Mouse (Mus musculus) cerebral cortex, adult 2 months (tissue): ENCODE measurements around the gene Tomm70a.

ENCODE experiments used
- WGBS: fragments of 180-500 bp; shearing (Covaris S2); methylation state at CpG from one replicate; pipeline ENCODE4 v1.1.7; 2018; 5-methylcytosine and 5-hydroxymethylcytosine counted together

Tomm70a gene

DNA sequence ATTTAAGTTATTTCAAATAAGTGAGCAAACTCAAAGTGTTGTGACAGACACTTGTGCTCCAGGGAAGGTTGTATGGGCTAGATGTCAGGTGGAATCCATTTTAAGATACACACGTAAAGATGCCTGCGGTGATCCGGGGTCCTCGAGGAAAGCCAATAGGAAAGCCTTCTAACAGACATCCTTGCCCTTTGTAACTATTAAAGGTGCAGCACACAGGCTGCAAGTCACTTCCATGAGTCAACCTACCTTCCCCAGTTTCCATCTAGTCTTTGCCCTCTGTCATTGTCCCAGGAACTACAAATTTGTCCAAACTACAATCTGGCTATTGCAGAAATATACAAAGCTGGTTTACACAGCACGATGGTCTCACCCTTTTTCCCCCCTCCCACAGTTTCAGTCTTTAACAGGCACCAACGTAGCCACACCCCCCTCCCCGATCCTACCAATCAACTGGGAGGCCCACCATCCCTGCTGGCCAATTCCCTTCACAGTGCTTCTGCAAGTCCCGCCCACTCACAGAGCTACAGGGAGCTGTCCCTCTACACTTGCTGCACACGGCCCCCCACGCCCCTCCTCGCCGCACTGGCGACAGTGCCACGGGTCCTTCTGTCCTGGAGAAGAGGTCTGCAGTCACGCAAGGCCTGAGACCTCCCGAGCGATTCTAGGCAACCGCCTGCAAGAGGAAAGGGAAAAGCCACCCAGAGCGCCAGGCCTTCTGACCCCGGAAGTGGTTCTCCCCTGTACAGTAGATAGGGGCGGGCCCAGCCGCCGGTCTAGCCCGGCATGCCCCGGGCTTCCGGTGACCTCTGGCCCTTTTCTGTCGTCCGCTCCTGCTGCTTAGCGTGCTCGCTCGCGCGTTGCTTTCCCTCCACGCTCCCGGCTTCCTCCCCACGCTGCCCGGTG is at the start of gene Tomm70a:
Gene Tomm70a (plus strand): TSS at position 791 of the 903 bp plus-strand sequence.
- WGBS = under 1% methylated on average over 36 of the region's 37 CpGs

- WGBS = 71% methylated on average over 7 of the region's 7 CpGs
Observed at GRCm38 (mm10) chr16:57075986-57076385, 45.5 kb upstream of the Tomm70a start.

DNA sequence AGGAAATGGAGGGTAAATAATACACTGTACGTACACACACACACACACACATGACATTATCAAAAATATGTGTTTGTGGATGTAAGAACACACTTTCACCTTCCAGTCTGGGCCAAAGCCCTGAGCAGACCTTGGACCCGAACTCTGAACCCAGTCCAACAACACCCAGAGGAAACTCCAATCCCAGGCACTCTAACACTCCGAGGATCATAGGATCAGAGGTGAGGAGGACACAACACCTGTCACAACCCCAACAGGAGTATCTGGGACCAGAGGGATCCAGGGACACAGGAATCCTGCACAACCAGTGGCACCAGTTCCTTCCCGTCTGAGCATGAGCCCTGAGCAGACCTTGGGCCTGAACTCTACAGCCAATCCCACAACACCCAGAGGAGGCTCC is 41.9 kb upstream of the Tomm70a start:
- WGBS = 78% methylated on average over 4 of the region's 4 CpGs

DNA sequence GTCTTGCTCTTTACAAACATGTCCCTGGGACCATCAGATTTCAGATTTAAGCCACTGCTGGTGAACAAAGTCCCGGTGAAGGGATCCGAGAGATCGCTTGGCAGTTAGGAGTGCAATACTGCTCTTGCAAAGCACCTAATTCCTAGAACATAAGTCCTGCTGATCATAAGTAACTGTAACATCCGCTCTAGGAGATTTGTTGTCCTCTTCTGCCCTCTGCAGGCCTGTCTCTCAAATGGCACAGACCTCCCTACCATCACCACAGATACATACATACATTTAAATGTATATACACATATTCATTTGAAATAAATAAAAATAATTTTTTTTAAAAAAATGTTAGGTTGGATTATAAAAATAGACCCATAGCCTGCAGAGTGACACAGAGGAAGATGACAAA is 29.0 kb upstream of the Tomm70a start:
- WGBS = 32% methylated on average over 4 of the region's 4 CpGs

DNA sequence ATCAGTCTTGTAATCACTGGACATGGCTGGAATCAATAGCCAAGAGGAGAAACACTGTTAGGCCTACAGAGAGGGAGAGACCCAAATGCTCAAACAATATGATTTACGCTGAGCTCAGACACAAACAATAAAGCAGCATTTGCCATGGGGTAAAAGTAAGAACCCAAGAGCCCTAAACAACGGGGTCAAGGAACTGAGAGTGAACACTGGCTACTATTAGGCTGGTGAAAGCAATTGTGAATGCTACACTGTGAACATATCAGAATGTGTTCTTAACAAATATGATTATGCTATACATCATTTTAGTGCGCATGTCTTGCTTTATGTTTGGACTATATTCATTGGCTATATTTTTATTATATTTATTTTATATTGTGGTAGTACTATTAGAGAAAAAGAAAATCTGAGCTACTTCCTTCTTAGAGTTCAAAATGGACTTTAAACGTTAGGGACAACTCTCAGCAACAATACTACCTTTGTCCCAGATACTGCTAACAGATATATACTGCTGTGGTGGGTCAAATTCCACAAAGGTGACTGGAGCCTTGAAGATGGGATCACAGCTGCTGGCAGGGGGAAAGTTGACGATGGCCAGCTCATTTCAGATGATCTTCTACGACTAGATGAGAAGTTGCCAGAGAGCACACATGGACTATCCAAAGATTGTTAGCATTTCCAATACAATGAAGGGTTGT is 28.4 kb upstream of the Tomm70a start:
- 70% methylated on average over 6 of the region's 6 CpGs for WGBS

- 65% methylated on average over 7 of the region's 7 CpGs for WGBS
Observed at GRCm38 (mm10) chr16:57098468-57099144, 22.9 kb upstream of the Tomm70a start.

- WGBS = 81% methylated on average over 5 of the region's 5 CpGs
Observed at GRCm38 (mm10) chr16:57099572-57100237, 21.8 kb upstream of the Tomm70a start.

- WGBS = 91% methylated on average over 1 of the region's 1 CpGs
Observed at GRCm38 (mm10) chr16:57101174-57101573, 20.3 kb upstream of the Tomm70a start.

GRCm38 (mm10) chr16:57106185-57106960 is 15.1 kb upstream of the Tomm70a start:
- 87% methylated on average over 5 of the region's 5 CpGs for WGBS

GRCm38 (mm10) chr16:57117562-57117961 is 3.9 kb upstream of the Tomm70a start:
- 72% methylated on average over 2 of the region's 2 CpGs for WGBS

DNA sequence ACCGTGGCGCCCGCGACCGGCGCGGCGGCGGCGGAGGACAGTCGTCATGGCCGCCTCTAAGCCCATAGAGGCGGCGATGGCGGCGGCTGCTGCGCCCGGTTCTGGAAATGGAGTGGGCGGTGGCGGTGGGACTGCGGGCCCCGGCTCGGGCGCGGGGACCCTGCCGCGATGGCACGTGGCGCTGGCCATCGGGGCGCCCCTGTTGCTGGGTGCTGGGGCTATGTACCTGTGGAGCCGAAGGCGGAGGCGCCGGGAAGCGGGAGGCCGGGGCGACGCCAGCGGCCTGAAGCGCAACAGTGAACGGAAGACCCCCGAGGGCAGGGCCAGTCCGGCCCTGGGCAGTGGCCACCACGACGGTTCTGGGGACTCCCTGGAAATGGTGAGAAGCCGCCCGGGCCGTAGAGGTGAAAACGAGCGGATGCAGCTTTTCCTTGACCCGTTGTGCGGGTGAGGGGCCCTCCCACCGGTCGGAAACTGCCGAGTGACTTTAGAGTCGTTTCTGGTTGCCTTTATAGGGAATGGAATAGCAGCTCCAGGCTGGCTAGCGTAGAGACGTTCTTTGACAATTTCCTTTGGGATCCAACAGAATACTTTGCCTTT is 413 bp downstream of the Tomm70a start:
- WGBS = under 1% methylated on average over 59 of the region's 59 CpGs

DNA sequence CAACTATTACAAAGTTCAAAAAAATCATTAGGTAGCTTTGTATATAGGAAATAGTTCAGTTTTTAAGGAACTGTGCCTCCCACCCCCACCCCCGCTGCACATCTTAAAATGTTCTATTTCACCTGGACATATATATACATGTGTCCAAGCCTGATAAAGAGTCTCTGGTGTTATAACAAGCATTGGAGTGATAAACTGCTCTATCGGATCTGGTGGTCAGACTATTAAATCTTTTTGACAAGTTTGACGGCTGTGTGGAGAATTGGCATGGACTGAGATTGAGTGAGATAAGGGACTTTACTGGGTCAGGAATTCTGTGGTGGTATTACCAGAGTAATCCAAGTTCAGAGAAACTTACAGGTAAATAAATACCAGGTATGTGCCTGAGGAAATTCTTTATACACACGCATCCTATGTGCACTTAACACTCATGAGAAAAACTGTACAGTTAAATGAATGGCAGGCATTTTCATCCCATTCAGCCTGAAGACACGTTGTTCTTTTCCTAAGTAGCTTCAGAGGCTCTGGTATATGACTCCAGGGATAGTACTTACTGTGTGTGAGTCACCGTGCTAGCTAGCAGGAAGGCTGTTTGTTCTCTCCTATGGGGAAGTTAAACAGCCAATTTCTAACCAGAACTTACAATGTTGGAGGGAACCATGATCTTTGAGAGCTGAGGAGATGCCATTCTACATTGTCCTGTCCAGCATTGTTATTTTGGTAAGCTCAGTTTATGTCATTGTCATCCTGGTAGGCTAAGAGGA is 1.4 kb downstream of the Tomm70a start:
- 35% methylated on average over 6 of the region's 6 CpGs for WGBS

GRCm38 (mm10) chr16:57126268-57126667 is 4.8 kb downstream of the Tomm70a start:
- 65% methylated on average over 4 of the region's 4 CpGs for WGBS

GRCm38 (mm10) chr16:57127825-57128224 is 6.3 kb downstream of the Tomm70a start:
- WGBS = 61% methylated on average over 2 of the region's 2 CpGs

DNA sequence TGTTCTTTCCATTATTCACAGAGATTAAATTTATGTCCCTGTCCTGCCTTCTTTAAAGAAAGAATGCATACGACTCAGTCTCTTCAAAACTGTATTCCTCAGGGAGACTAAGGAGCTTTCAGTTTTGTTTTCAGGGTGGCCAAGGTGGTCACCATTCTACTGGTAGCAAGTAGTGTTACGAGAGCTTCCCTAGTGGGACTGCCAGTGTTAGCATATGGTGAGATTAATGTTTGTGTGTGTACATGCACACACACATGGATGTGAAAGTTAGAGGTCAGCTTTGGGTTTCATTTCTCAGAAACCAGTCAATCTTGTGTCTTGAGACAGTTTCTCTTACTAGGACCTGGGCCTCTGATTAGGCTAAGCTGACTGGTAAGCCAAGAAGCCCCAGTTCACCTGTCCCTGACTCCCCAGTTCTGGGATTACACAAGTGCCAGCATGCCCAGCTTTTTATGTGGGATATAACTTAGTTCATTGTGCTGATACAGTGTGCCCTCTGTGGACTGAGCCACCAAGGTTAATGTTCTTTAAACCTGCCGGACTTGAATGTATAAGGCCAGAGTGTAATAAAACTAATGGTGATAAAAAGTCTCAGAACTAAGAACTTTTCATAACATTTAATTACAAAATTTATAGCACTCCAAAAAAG is 9.4 kb downstream of the Tomm70a start:
- WGBS = 72% methylated on average over 3 of the region's 3 CpGs

DNA sequence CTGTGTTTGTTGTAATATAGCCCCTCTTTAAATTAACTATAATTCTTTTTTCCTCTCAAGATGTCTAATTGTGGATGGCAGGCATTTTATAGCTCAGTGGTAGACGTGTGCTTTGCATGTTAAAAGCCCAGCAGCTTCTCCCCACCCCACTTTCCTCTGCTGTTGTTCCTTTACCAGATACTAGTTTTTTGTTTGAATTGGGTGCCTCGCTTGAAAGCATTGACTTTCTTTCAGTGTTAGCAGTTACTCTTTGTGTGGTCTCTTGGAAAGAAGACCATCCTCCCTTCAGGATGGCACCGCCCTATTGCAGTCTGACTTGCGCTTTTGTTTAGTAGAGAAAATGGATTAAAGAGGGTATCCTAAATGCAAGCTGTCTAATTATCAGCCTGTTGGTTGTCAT is 10.0 kb downstream of the Tomm70a start:
- 68% methylated on average over 4 of the region's 4 CpGs for WGBS

DNA sequence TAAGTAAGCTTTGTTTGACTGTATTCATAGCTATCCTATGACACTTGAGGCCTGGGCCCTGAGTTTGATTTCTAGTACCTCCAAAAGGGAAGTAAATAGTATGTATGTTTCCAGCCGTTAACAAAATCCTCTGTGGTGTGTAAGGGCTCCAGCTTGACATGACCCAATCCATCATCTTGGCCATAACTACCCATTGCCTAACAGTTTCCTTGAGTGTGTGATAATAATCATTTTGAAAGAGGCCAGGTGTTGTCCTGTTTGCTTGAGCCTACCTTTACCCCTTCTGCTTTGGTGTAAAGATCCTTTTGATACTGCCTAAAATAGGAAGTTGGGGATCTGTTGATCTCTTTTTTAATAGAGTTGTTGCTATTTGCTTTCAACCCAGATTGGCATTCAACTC is 10.8 kb downstream of the Tomm70a start:
- WGBS = 90% methylated on average over 1 of the region's 1 CpGs

DNA sequence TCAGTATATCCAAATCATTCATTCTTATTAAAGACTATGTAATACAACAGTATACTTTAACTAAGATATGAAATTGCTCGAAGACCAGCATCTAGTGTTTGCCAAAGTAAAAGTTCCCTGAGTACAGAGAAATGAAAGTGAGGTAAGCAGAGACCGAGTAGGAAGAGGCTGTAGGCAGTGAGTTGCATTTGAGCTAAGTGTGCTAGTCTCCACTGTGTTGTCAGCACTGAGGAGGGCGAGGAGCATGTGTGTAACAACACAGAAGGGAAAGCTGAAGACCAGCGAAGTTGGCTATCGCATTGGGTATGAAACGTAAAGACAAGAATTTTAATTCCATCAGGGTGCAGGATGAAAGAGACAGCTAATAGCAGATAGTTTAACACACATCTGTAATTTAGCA is 12.1 kb downstream of the Tomm70a start:
- WGBS = 66% methylated on average over 6 of the region's 6 CpGs

DNA sequence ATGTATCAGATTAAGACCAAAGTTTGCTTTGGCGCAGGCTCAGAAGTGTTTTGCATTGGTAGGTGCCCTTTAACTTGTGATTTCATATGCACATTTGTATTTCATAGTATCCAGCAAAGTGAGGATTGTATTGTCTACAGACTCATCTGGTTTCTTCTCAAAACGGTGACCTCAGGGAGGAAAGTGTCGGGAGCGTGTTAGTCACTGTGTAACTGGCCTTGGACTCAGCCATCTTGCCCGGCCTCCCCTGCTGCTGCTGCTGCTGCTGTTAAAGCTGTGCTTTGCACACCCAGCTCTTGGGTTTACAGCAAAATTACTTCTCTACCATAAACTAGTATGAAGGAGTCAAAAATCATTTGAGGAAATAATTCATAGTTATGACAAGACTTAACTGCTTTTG is 23.2 kb downstream of the Tomm70a start:
- WGBS = 93% methylated on average over 5 of the region's 5 CpGs
